Mouse (Mus musculus): ENCODE data around the gene Fn3k. TPM values are rescaled to one million over a fixed set of nuclear protein-coding genes. Genes with fewer than 3 reads are reported as not detected.

Gene Fn3k
- polyA plus RNA-seq, 1 experiment from 2014 or later: 3.8 TPM

DNA sequence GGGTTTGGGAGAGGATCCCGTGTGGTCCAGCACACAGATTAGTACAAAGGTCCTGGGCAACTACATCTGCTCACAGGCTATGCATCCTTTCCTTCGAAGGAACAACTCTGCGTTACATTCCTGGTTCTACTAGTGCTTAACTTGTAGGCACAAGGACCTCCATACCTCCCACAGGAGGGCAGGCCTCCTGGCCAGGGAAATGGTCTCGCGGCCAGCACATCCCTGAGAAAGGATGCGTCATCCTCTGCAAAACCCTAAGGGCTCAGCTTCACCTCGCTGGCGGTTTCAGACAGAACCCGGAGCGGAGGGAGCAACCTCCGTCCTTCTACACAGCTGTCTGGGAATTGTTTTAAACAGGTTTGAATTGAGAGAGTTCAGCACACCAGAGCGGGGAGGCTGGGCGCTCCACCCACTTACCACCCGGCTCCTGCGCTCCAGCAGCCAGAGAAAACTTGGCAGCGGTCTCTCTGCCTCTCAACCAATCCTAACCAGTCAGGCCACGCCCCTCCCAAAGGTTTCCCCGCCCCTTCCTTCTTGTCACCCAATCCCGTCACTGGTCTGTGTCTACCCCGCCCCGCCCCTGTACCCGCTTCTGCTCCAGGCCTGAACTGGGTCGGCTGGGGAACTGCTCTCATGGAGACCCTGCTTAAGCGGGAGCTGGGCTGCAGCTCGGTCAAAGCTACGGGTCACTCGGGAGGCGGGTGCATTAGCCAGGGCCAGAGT lies 13.7 kb upstream of the Fn3k start, which contains the start of gene Fn3krp:
Fn3krp (plus strand) TSS at position 572 of the 723 bp plus-strand sequence.
- peak within 1 kb of the TSS; percentile 78 for H3K4me3 ChIP-seq (replicated peaks)
- peak within 1 kb of the TSS; percentile 74; the same call in 1 of the 2 replicates for H3K27ac ChIP-seq
- peak within 1 kb of the TSS; percentile 83 for H3K4me2 ChIP-seq (replicated peaks)
- H3K36me3 ChIP-seq: no peaks in the 10 kb centered on the region
- H3K9ac ChIP-seq (replicated peaks): peak within 1 kb of the TSS; percentile 76
- under 1% methylated on average over 28 of the region's 28 CpGs for WGBS
- peak; percentile 100 for ATAC-seq
- peaks cover 12% of the 10 kb centered on the region for H3K4me1 ChIP-seq (replicated peaks)
- H3K27me3 ChIP-seq: no peaks in the 10 kb centered on the region
- no peaks in the 10 kb centered on the region for H3K9me3 ChIP-seq

DNA sequence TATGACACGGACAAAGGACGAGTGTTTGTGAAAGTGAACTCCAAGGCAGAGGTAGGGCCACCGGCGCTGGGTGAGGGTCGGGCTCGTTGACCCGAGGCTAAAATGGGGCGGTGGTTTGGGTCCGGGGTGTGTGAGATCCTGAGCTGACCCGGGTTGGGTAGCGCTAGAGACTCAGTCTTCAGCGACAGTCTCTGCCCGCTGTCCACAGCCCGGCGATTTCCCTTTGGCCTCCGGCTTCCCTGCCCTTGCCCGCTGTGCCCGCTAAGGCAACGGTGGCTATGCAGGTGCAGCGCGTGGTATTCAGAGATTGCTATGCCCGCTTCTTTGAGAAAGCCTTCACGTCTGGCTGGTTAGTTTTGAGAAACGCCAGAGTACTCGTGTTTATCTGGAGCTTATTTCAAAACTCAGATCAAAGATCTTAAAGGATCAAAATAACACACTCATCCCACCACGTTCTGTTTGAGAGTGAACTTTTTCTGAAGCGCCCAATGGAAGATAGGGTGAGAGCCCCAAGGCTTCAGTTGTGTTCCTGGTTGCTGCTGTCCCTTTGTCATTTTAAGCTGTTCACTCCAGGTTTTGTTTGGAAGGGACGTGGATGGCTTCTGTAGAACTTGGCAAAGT lies 13.1 kb upstream of the Fn3k start:
- Histone ChIP-seq H3K36me3 (no peaks in the 10 kb centered on the region), H3K4me3 (replicated peaks) (peak overlapping the region; percentile 78), H3K4me1 (replicated peaks) (peaks cover 12% of the 10 kb centered on the region), H3K27me3 (no peaks in the 10 kb centered on the region), H3K27ac (no peak overlapping the region), H3K9ac (replicated peaks) (peak overlapping the region; percentile 76), H3K4me2 (replicated peaks) (peak overlapping the region; percentile 83), H3K9me3 (no peaks in the 10 kb centered on the region)
- ATAC-seq: peak; percentile 82; the same call in 1 of the 2 replicates
- 1% methylated on average over 28 of the region's 28 CpGs for WGBS

DNA sequence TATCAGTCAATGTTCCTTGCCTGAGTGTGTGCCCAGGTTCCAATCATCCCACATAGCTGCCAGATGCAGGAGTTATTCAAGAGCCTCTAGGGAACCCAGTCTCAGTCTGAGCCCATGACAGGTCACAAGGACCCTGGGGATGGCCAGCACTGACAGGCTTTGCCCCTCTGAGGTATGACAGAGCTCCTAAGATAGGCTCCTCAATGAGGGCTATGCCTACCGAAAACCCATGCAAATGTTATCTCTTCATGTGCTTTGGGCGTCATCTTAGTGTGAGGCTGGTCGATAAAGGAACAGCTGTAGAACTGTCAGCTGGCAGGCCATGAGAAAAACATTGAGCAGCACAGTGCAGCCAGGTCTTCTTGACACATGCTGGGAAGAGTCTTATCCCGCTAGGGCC lies 1.3 kb upstream of the Fn3k start:
- 89% methylated on average over 4 of the region's 4 CpGs for WGBS
- Histone ChIP-seq H3K4me3 (replicated peaks) (no peak overlapping the region), H3K9me3 (no peaks in the 10 kb centered on the region), H3K36me3 (peaks cover 22% of the 10 kb centered on the region), H3K4me1 (replicated peaks) (peaks cover 15% of the 10 kb centered on the region), H3K27me3 (no peaks in the 10 kb centered on the region), H3K4me2 (replicated peaks) (0 out of 2 replicates have a peak overlapping the region, but pooled peaks have one; percentile 74), H3K9ac (replicated peaks) (no peak overlapping the region), H3K27ac (no peak overlapping the region)
- no peak for ATAC-seq

DNA sequence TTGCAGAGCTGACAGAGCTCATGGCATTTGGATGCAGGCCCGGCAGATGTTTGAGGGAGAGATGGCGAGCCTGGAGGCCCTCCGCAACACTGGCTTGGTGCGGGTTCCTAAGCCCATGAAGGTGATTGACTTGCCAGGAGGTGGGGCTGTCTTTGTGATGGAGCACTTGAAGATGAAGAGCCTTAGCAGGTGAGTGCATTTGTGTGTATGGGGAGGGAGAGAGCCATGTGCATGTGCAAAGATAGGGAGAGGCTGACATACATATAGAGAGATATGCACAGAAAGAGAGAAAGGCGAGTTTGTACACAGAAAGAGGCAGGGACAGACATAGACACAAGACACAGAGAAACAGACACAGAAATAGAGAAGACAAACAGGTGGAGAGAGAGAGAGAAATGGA lies 2.5 kb downstream of the Fn3k start:
- no peak for ATAC-seq
- WGBS: 78% methylated on average over 5 of the region's 5 CpGs
- Histone ChIP-seq H3K4me3 (replicated peaks) (no peak overlapping the region), H3K9me3 (no peaks in the 10 kb centered on the region), H3K27ac (no peak overlapping the region), H3K36me3 (no peaks in the 10 kb centered on the region), H3K9ac (replicated peaks) (no peak overlapping the region), H3K27me3 (no peaks in the 10 kb centered on the region), H3K4me1 (replicated peaks) (peaks cover 21% of the 10 kb centered on the region), H3K4me2 (replicated peaks) (no peak overlapping the region)

DNA sequence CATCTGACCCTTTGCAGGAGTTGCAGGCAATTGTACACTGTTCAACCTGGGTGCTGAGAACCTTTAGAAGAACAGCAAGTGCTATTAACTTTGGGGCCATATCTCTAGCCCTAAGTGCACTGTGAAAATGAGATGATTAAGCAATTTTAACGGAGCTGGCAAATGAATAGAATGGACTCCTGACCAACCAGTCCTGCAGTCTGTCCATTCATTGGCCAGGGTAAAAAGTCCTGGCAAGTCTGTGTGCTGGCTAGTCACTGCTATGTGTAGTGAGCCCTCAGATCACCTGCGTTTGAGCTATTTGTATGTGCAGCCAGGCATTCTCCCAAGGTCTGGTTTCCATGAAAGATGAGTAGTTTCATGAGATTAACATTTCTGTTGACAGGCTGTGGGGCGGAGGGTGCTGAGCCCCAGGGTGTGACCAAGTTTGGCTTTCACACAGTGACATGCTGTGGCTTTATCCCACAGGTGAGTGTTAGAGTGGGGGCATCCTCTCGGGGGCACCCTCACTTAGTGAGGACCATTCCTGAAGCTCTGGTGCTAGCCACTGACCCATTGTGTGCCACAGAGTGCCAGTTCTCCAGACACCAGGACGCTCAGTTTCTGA lies 5.1 kb downstream of the Fn3k start:
- Histone ChIP-seq H3K27ac (no peak overlapping the region), H3K9me3 (no peaks in the 10 kb centered on the region), H3K4me1 (replicated peaks) (peaks cover 12% of the 10 kb centered on the region; the same call in 1 of the 2 replicates), H3K4me3 (replicated peaks) (no peak overlapping the region), H3K9ac (replicated peaks) (no peak overlapping the region), H3K4me2 (replicated peaks) (no peak overlapping the region), H3K27me3 (no peaks in the 10 kb centered on the region; the same call in 1 of the 2 replicates), H3K36me3 (no peaks in the 10 kb centered on the region)
- ATAC-seq: no peak
- WGBS: 75% methylated on average over 5 of the region's 5 CpGs

DNA sequence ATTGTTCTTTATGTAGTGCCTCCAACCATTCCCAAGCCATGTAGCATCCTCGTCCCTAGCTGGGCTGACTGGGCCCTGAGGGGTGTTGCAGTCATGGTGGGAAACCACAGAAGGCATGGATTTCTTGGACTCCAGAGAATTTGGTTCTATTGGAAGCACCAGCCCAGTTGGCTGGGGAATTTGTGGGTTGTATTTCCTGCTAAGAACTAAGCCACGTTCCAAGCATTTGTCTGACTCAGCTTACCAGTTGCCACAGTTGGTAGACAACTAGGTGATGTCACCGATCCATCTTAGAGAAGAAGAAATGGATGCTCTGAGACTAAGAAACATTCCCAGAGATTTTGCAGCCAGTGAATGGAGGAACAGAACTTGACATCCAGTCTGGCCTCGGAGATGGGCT lies 6.9 kb downstream of the Fn3k start:
- no peak overlapping the region for H3K4me2 ChIP-seq (replicated peaks)
- H3K4me1 ChIP-seq (replicated peaks): 0 out of 2 replicates have a peak, but pooled peaks cover 7% of the 10 kb centered on the region
- H3K9me3 ChIP-seq: no peaks in the 10 kb centered on the region
- no peaks in the 10 kb centered on the region for H3K36me3 ChIP-seq
- WGBS: 91% methylated on average over 4 of the region's 4 CpGs
- H3K9ac ChIP-seq (replicated peaks): no peak overlapping the region
- no peak overlapping the region for H3K4me3 ChIP-seq (replicated peaks)
- H3K27ac ChIP-seq: no peak overlapping the region
- H3K27me3 ChIP-seq: no peaks in the 10 kb centered on the region; the same call in 1 of the 2 replicates
- no peak for ATAC-seq

DNA sequence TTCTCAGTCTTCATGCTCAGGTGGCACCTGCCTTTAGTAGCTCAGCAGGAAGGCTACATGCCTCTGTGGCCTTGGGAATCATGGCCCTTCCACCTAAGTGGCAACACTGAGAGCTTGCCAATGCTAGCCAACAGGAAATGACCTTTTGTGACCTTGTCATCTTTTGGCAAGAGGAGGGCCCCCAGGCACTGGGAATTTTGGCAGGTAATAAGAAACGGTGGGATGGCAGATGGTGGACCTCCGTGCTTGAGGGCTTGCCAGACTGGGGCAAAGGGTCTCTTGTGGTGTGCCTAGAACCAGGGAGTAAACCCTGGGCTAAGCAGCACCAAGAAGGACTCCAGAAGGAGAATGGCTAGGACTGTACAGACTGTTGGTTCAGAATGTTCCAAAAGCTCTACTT lies 7.4 kb downstream of the Fn3k start:
- Histone ChIP-seq H3K9ac (replicated peaks) (no peak overlapping the region), H3K4me1 (replicated peaks) (0 out of 2 replicates have a peak, but pooled peaks cover 7% of the 10 kb centered on the region), H3K27me3 (no peaks in the 10 kb centered on the region; the same call in 1 of the 2 replicates), H3K9me3 (no peaks in the 10 kb centered on the region), H3K4me2 (replicated peaks) (no peak overlapping the region), H3K27ac (no peak overlapping the region), H3K4me3 (replicated peaks) (no peak overlapping the region), H3K36me3 (no peaks in the 10 kb centered on the region)
- no peak for ATAC-seq
- WGBS: 78% methylated on average over 2 of the region's 2 CpGs

DNA sequence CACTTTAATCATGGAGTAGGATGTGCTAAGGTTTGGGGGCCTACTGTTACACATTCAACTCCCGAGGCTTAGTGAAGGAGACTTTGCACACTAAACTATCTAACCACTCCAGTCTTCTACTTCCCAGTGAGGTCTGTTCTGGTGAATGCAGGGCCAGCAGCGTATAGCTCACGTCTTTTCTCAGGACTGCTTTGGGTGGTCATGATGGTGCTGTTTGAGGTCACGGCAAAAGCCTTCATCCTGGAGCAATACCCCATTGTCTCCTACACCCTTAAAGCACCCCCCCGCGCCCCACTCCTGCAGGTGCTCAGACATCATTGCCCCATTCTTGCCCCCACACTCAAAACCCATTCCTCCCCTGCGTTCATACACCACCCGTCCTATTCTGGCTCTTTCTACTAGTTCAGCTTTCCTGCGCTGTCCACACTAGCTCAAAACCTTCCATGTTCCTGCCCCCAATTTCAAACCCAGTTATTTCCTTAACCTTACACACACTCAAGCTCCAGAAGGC lies 16.6 kb downstream of the Fn3k start:
- WGBS: 22% methylated on average over 9 of the region's 9 CpGs
- Histone ChIP-seq H3K4me2 (replicated peaks) (peak overlapping the region; percentile 83), H3K4me1 (replicated peaks) (peaks cover 22% of the 10 kb centered on the region), H3K9ac (replicated peaks) (peak overlapping the region; percentile 41; the same call in 1 of the 2 replicates), H3K27ac (peak overlapping the region; percentile 60; the same call in 1 of the 2 replicates), H3K4me3 (replicated peaks) (peak overlapping the region; percentile 73), H3K36me3 (peaks cover 12% of the 10 kb centered on the region), H3K27me3 (no peaks in the 10 kb centered on the region), H3K9me3 (no peaks in the 10 kb centered on the region)
- peak; percentile 65 for ATAC-seq

DNA sequence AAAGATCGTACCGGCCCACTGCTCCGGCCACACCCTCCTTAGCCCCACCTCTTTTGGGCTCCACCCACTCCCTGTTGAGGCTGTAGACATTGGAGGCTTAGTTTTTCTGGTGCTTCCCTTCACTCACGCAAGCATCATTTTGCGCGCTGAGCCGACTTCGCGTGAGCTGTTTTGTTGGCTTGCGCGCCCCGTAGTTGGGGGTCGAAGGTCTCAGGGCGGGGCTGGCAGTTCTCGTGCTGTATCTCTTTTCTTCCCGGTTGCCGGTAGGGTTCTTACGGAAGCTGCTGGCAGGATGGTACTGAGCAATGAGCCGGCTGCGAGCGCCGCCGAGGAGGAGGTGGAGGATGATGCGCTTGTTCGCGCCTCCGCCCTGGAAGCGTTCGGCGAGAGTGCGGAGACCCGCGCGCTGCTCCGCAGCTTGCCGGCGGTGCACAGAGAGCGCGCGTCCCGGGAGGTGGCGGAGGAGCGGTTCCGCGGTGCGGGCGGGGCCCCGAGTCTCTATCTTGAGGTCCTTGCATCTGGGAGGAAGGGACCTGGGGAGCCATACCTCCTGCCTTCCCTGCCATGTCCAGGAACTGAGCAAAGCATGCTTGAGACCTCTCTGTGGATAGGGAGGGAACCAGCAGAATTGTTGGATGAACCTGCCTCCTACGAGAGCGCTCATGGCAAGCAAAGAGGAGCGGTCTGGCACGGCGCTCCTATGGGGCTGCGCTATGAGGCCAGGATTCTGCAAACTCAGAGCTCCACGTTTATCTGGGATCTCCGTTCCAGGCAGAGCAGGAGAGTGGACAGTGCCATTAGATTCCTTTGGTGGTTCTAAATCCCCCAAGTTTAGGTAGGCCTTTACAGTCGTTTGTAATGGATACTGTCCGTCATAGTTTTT lies 17.3 kb downstream of the Fn3k start, which contains the start of gene Tbcd:
Tbcd (plus strand) TSS at position 197 of the 883 bp plus-strand sequence.
- H3K4me2 ChIP-seq (replicated peaks): peak within 1 kb of the TSS; percentile 83
- peak; percentile 93 for ATAC-seq
- under 1% methylated on average over 58 of the region's 58 CpGs for WGBS
- peak within 1 kb of the TSS; percentile 82 for H3K27ac ChIP-seq
- H3K4me3 ChIP-seq (replicated peaks): peak within 1 kb of the TSS; percentile 73
- peaks cover 22% of the 10 kb centered on the region for H3K4me1 ChIP-seq (replicated peaks)
- peak within 1 kb of the TSS; percentile 80 for H3K9ac ChIP-seq (replicated peaks)
- no peaks in the 10 kb centered on the region for H3K9me3 ChIP-seq
- no peaks in the 10 kb centered on the region for H3K27me3 ChIP-seq
- H3K36me3 ChIP-seq: peaks cover 12% of the 10 kb centered on the region

DNA sequence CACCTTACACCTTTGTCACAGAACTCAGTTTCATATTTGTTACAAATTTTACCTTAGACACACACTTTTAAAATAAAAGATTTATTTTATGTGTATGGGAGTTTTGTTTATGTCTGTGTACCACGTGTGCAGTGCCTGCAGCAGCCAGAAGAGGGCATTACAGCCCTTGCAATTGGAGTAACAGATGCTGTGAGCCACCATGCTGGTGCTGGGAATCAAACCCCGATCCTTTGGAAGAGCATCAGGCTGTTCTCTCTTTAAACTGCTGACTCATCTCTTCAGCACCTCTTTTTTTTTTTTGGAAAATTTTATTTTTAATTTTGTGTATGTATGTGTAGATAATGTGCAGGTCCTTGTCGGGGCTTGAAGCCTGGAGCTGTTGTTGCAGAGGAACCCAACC lies 23.2 kb downstream of the Fn3k start:
- no peak for ATAC-seq
- Histone ChIP-seq H3K9ac (replicated peaks) (no peak overlapping the region), H3K4me2 (replicated peaks) (no peak overlapping the region), H3K4me3 (replicated peaks) (no peak overlapping the region), H3K36me3 (peaks cover 59% of the 10 kb centered on the region), H3K27me3 (no peaks in the 10 kb centered on the region), H3K4me1 (replicated peaks) (peaks cover 12% of the 10 kb centered on the region), H3K27ac (no peak overlapping the region), H3K9me3 (no peaks in the 10 kb centered on the region)
- 83% methylated on average over 3 of the region's 3 CpGs for WGBS

DNA sequence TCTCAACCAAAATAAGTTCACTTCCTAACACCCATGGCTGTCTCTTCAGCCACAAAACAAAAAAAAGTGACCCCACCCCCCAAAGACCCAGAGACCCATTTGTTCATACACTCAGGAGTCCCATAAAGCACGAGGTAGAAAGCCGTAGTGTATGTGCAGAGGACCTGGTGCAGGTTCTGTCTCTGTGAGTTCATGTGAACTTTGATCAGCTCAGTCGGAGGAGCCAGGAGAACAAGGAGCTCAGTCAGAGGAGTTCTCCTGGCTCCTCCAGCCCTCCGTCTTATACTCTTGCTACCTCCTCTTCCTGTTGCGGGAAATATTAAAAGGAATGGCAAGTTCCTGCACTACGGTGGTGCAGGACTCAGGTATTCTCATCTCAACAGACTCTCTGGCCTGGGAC lies 32.7 kb downstream of the Fn3k start:
- H3K27ac ChIP-seq: no peak overlapping the region
- no peak for ATAC-seq
- no peak overlapping the region for H3K9ac ChIP-seq (replicated peaks)
- peaks cover 61% of the 10 kb centered on the region for H3K36me3 ChIP-seq
- no peaks in the 10 kb centered on the region for H3K27me3 ChIP-seq
- H3K9me3 ChIP-seq: no peaks in the 10 kb centered on the region
- no peak overlapping the region for H3K4me2 ChIP-seq (replicated peaks)
- 92% methylated on average over 6 of the region's 6 CpGs for WGBS
- H3K4me3 ChIP-seq (replicated peaks): no peak overlapping the region
- no peaks in the 10 kb centered on the region for H3K4me1 ChIP-seq (replicated peaks)
